Mouse (Mus musculus) kidney, adult 2 months (tissue): ENCODE measurements around the gene Car9.

Experiments
- CTCF ChIP-seq: fragments of 200-500 bp; conservative IDR thresholded peaks from 2 replicates; pipeline ENCODE4 v1.5.1; 2011; ENCODE audit warnings: low read depth, mild to moderate bottlenecking, control low read depth, low read length, moderate library complexity, mixed read lengths; ENCODE audit not compliant: insufficient read depth, insufficient read length
- POLR2A ChIP-seq: fragments of 200-500 bp; IDR thresholded peaks from one replicate; pipeline ENCODE4 v1.6.1; 2011; ENCODE audit warnings: low read depth, low read length, control low read depth

- TF ChIP-seq CTCF (no peak), POLR2A (no peak)
Observed at GRCm38 (mm10) chr4:43513300-43513699, 6.5 kb downstream of the Car9 start.
